Mouse (Mus musculus) testis, adult 2 months (tissue): ENCODE measurements around the gene Tfeb.

ENCODE experiments used
- CTCF ChIP-seq: fragments of 200-500 bp; IDR thresholded peaks from 2 replicates; pipeline ENCODE4 v1.5.1; 2012; ENCODE audit warnings: low read depth, mild to moderate bottlenecking, inconsistent platforms, low read length, moderate library complexity; ENCODE audit not compliant: control insufficient read depth, insufficient read depth, insufficient replicate concordance
- POLR2A ChIP-seq: fragments of 200-500 bp; IDR thresholded peaks from 2 replicates; pipeline ENCODE4 v1.6.1; 2012; ENCODE audit warnings: low read depth, mild to moderate bottlenecking, inconsistent platforms, low read length, moderate library complexity; ENCODE audit not compliant: control insufficient read depth

DNA sequence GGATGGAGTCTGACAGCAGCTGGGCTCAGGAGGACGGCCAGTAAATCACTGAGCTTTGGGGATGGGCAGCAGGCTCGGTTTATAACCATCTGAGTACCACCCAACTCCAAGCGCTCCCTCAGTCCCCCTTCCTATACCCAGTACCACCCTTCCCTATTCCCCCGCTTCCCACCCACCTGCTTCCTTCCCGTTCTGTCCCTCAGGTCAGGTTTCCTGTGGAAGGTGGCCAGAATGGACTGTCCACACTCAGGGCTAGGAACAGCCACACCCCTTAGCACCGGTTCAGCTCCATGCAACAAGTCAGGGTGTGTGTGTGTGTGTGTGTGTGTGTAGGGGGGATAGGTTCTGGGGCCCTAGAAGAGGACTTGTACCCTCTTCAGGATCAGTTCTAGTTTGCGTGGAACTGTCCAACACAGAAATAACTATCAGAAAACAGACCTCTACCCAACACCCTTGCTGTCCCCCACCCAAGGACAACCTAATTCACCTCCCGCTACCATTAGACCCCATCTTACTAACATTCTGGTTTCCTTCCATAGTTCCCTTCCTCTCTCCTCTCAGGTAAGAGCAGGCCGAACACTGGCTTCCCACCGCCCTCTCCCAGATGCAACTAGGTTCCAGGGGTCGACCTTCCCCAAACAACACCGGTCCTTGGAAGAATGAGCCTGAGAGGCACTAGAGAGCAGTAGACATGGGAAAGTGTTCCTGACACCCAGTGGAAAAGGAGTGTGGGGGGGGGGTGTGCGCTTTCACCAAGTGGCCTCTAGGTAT is 43.0 kb upstream of the Tfeb start:
- TF ChIP-seq CTCF (no peak), POLR2A (no peak)
